Mouse (Mus musculus) midbrain, postnatal 0 days (tissue): ENCODE results near the gene Smok3b. TPM values are rescaled to one million over a fixed set of nuclear protein-coding genes. Genes with fewer than 3 reads are reported as not detected.

Source experiments
- ATAC-seq: fragments of 200-750 bp; cut with Nextera tagmentation; 2 replicates; pipeline ENCODE4 v1.8.0; 2017; ENCODE audit warnings: moderate number of reproducible peaks, mild to moderate bottlenecking, moderate TSS enrichment, moderate library complexity; ENCODE audit not compliant: low FRiP score
- DNase-seq: peaks from one replicate; pipeline ENCODE4 v3.0.0-alpha.2; 2015; ENCODE audit warnings: low spot score
- H3K27ac ChIP-seq: fragments of 300-500 bp; sonication (generic); 2 replicates; pipeline ENCODE4 v1.5.1; 2014; ENCODE audit warnings: low read depth, mild to moderate bottlenecking, low read length, mixed read lengths
- H3K27me3 ChIP-seq: fragments of 300-500 bp; sonication (generic); 2 replicates; pipeline ENCODE4 v1.6.1; 2014; ENCODE audit warnings: low read length, control low read depth, mixed read lengths; ENCODE audit not compliant: insufficient read depth
- H3K36me3 ChIP-seq: fragments of 300-500 bp; sonication (generic); 2 replicates; pipeline ENCODE4 v1.6.1; 2014; ENCODE audit warnings: low read length, control low read depth, mixed read lengths; ENCODE audit not compliant: insufficient read depth
- H3K4me1 ChIP-seq: fragments of 300-500 bp; sonication (generic); 2 replicates; pipeline ENCODE4 v1.6.1; 2014; ENCODE audit warnings: mild to moderate bottlenecking, control low read depth, antibody characterized with exemption, low read length, mixed read lengths; ENCODE audit not compliant: insufficient read depth
- H3K4me2 ChIP-seq: fragments of 300-500 bp; sonication (generic); 2 replicates; pipeline ENCODE4 v1.6.1; 2014; ENCODE audit warnings: low read depth, mild to moderate bottlenecking, low read length, mixed read lengths; ENCODE audit not compliant: poor library complexity, severe bottlenecking
- H3K4me3 ChIP-seq: fragments of 300-500 bp; sonication (generic); 2 replicates; pipeline ENCODE4 v1.5.1; 2014; ENCODE audit warnings: low read depth, mild to moderate bottlenecking, low read length, moderate library complexity
- H3K9ac ChIP-seq: fragments of 300-500 bp; sonication (generic); replicated peaks from 2 replicates; pipeline ENCODE4 v1.6.1; 2014; ENCODE audit warnings: mild to moderate bottlenecking, low read length, moderate library complexity, mixed read lengths; ENCODE audit not compliant: poor library complexity, severe bottlenecking
- H3K9me3 ChIP-seq: fragments of 300-500 bp; sonication (generic); 2 replicates; pipeline ENCODE4 v1.6.1; 2016; ENCODE audit warnings: low read length, control low read depth
- CTCF ChIP-seq: IDR thresholded peaks from 2 replicates; pipeline ENCODE4 v1.5.1; 2016; ENCODE audit warnings: antibody characterized with exemption, mild to moderate bottlenecking
- WGBS: fragments of 180-500 bp; shearing (Covaris S2); extraction: QIAGEN DNeasy Blood & Tissue Kit; methylation state at CpG from one replicate; pipeline ENCODE4 v1.1.7; 2014; 5-methylcytosine and 5-hydroxymethylcytosine counted together
- polyA plus RNA-seq: library from polyadenylated mRNA; unstranded; fragments of >200 nt; fragmentation: Nextera tagmentation; extraction: Ambion mirVana; gene quantifications from 2 replicates; pipeline ENCODE4 v1.2.1, GENCODE M21; 2015
- total RNA-seq: library from RNA; depleted of rRNA; stranded (reverse); fragments of >200 nt; gene quantifications from 2 replicates; pipeline ENCODE4 v1.2.3, GENCODE M21; 2014

Gene Smok3b
- total and polyA plus RNA-seq, 2 experiments from 2014 or later: not detected

DNA sequence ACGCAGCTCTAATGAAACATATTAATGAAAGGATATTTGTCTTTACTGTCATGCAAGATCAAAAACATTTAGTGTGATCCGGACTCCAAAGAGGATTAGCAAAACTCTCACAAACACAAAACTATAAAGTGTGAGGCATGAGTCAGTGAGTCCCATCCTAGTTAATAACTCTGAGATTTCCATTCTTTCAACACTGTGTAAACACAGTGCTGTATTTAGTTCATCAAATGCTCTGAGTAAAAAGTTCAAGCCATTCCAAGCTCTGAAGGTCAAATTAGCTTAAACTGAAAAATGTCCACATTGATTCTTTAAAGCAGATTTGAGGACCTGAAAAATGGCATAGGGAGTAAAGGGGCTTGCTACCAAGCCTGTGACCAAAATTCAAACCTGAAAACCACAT lies 42.1 kb upstream of the Smok3b start:
- no peak overlapping the region for H3K4me2 ChIP-seq
- no peak overlapping the region for H3K9ac ChIP-seq
- no peaks in the 10 kb centered on the region for H3K36me3 ChIP-seq
- no peak overlapping the region for H3K4me3 ChIP-seq
- no peak for ATAC-seq
- no peak for DNase-seq
- TF ChIP-seq CTCF: no peak
- no peak overlapping the region for H3K27ac ChIP-seq
- no peaks in the 10 kb centered on the region for H3K27me3 ChIP-seq
- H3K4me1 ChIP-seq: no peaks in the 10 kb centered on the region
- no peaks in the 10 kb centered on the region for H3K9me3 ChIP-seq
- 74% methylated on average over 2 of the region's 2 CpGs for WGBS

DNA sequence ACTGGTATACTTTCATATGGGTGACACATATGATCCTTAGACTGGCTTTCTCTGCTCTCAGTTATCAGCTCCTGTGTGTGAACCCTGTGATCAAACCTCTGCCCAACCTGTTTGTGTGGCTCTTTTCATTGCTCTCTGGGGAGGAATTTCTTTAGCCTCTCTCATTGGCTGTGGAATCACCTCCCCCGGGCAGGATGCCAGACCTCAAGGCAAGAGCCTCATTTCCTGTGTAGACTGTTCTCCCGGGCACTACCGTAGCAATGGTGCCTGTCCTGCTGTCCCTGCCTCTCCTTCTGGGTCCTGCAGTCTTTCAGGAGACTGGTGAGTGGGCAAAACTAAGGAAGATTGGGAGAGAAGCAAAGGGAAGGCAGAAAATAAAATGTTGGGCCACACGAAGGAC lies 39.9 kb upstream of the Smok3b start, which contains the start of gene Azgp1:
Gene Azgp1, plus strand, starts transcription at position 221 of the 400 bp plus-strand sequence.
- 82% methylated on average over 4 of the region's 4 CpGs for WGBS
- no peak within 1 kb of the TSS for H3K27ac ChIP-seq
- H3K36me3 ChIP-seq: no peaks in the 10 kb centered on the region
- no peaks in the 10 kb centered on the region for H3K27me3 ChIP-seq
- DNase-seq (no peak), ATAC-seq (no peak)
- TF ChIP-seq CTCF: no peak
- H3K9me3 ChIP-seq: no peaks in the 10 kb centered on the region
- H3K4me1 ChIP-seq: no peaks in the 10 kb centered on the region
- no peak within 1 kb of the TSS for H3K9ac ChIP-seq
- no peak within 1 kb of the TSS for H3K4me2 ChIP-seq
- no peak within 1 kb of the TSS for H3K4me3 ChIP-seq

DNA sequence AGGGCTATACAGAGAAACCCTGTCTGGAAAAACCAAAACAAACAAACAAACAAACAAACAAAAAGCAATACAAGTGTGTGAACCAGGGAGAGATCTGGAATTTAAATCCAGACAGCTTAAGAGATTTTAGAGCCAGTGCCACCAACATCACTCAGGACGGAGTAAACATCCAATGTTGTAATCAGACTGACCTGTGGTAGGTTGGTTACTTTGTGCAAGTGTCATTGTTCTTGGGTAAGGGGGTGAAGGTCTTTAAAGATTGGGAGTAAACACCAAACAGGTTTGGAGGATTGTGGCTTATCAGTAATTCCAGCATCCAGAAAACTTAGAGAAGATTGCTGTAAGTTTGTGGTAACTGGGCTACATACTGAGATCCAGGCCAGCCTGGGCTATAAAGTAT lies 34.9 kb upstream of the Smok3b start:
- Histone ChIP-seq H3K36me3 (no peaks in the 10 kb centered on the region), H3K9me3 (no peaks in the 10 kb centered on the region), H3K9ac (no peak overlapping the region), H3K27me3 (no peaks in the 10 kb centered on the region), H3K4me1 (no peaks in the 10 kb centered on the region), H3K27ac (no peak overlapping the region), H3K4me2 (no peak overlapping the region), H3K4me3 (no peak overlapping the region)
- 94% methylated on average over 1 of the region's 1 CpGs for WGBS
- ATAC-seq: no peak
- no peak for TF ChIP-seq CTCF
- DNase-seq: no peak

GRCm38 (mm10) chr5:138009437-138009836 lies 11.8 kb upstream of the Smok3b start:
- H3K9ac ChIP-seq: no peak overlapping the region
- H3K27me3 ChIP-seq: no peaks in the 10 kb centered on the region
- no peaks in the 10 kb centered on the region for H3K9me3 ChIP-seq
- H3K4me3 ChIP-seq: no peak overlapping the region
- no peaks in the 10 kb centered on the region for H3K36me3 ChIP-seq
- H3K4me1 ChIP-seq: no peaks in the 10 kb centered on the region
- DNase-seq (no peak), ATAC-seq (no peak)
- 91% methylated on average over 5 of the region's 5 CpGs for WGBS
- H3K27ac ChIP-seq: no peak overlapping the region
- H3K4me2 ChIP-seq: no peak overlapping the region
- TF ChIP-seq CTCF: no peak

GRCm38 (mm10) chr5:138012382-138012781 lies 8.8 kb upstream of the Smok3b start:
- no peaks in the 10 kb centered on the region for H3K4me1 ChIP-seq
- no peak overlapping the region for H3K4me2 ChIP-seq
- WGBS: 93% methylated on average over 5 of the region's 5 CpGs
- no peak for TF ChIP-seq CTCF
- ATAC-seq: no peak
- no peak for DNase-seq
- no peak overlapping the region for H3K27ac ChIP-seq
- no peak overlapping the region for H3K4me3 ChIP-seq
- no peaks in the 10 kb centered on the region for H3K9me3 ChIP-seq
- no peaks in the 10 kb centered on the region for H3K36me3 ChIP-seq
- no peaks in the 10 kb centered on the region for H3K27me3 ChIP-seq
- no peak overlapping the region for H3K9ac ChIP-seq

GRCm38 (mm10) chr5:138016530-138016929 lies 4.7 kb upstream of the Smok3b start:
- WGBS: 98% methylated on average over 2 of the region's 2 CpGs
- H3K9me3 ChIP-seq: no peaks in the 10 kb centered on the region
- H3K9ac ChIP-seq: no peak overlapping the region
- no peak for ATAC-seq
- no peak overlapping the region for H3K4me3 ChIP-seq
- no peak for TF ChIP-seq CTCF
- no peaks in the 10 kb centered on the region for H3K4me1 ChIP-seq
- no peak overlapping the region for H3K4me2 ChIP-seq
- H3K36me3 ChIP-seq: no peaks in the 10 kb centered on the region
- DNase-seq: no peak
- H3K27ac ChIP-seq: no peak overlapping the region
- no peaks in the 10 kb centered on the region for H3K27me3 ChIP-seq
